Mouse (Mus musculus) hindbrain, postnatal 0 days (tissue): ENCODE data around the gene Krtap14. TPM values are rescaled to one million over a fixed set of nuclear protein-coding genes. Genes with fewer than 3 reads are reported as not detected.
A peak's percentile ranks its signal among the peaks of the same experiment; 100 is the strongest.

Experiments
- ATAC-seq: fragments of 200-750 bp; cut with Nextera tagmentation; 2 replicates; pipeline ENCODE4 v1.8.0; 2017; ENCODE audit warnings: mild to moderate bottlenecking, moderate TSS enrichment, moderate library complexity
- DNase-seq: peaks from one replicate; pipeline ENCODE4 v3.0.0-alpha.2; 2015; ENCODE audit warnings: low spot score
- H3K27ac ChIP-seq: fragments of 300-500 bp; sonication (generic); 2 replicates; pipeline ENCODE4 v1.5.1; 2014; ENCODE audit warnings: mild to moderate bottlenecking
- H3K27me3 ChIP-seq: fragments of 300-500 bp; sonication (generic); 2 replicates; pipeline ENCODE4 v1.6.1; 2014; ENCODE audit warnings: low read length, mixed read lengths; ENCODE audit not compliant: insufficient read depth
- H3K36me3 ChIP-seq: fragments of 300-500 bp; sonication (generic); 2 replicates; pipeline ENCODE4 v1.6.1; 2014; ENCODE audit warnings: low read length, mixed read lengths; ENCODE audit not compliant: insufficient read depth
- H3K4me1 ChIP-seq: fragments of 300-500 bp; sonication (generic); 2 replicates; pipeline ENCODE4 v1.6.1; 2014; ENCODE audit warnings: antibody characterized with exemption, low read length, mixed read lengths; ENCODE audit not compliant: insufficient read depth
- H3K4me2 ChIP-seq: fragments of 300-500 bp; sonication (generic); 2 replicates; pipeline ENCODE4 v1.6.1; 2014; ENCODE audit warnings: low read depth, mild to moderate bottlenecking, low read length, moderate library complexity, mixed read lengths
- H3K4me3 ChIP-seq: fragments of 300-500 bp; sonication (generic); 2 replicates; pipeline ENCODE4 v1.5.1; 2014; ENCODE audit warnings: low read length
- H3K9ac ChIP-seq: fragments of 300-500 bp; sonication (generic); replicated peaks from 2 replicates; pipeline ENCODE4 v1.6.1; 2014; ENCODE audit warnings: mild to moderate bottlenecking, low read length, moderate library complexity, mixed read lengths
- H3K9me3 ChIP-seq: fragments of 300-500 bp; sonication (generic); 2 replicates; pipeline ENCODE4 v1.6.1; 2016; ENCODE audit warnings: low read length, mixed read lengths
- CTCF ChIP-seq: IDR thresholded peaks from 2 replicates; pipeline ENCODE4 v1.5.1; 2016; ENCODE audit warnings: antibody characterized with exemption, control low read depth, low read depth
- WGBS: fragments of 180-500 bp; shearing (Covaris S2); extraction: QIAGEN DNeasy Blood & Tissue Kit; methylation state at CpG from one replicate; pipeline ENCODE4 v1.1.7; 2014; 5-methylcytosine and 5-hydroxymethylcytosine counted together
- polyA plus RNA-seq: library from polyadenylated mRNA; unstranded; fragments of >200 nt; fragmentation: Nextera tagmentation; extraction: Ambion mirVana; gene quantifications from 2 replicates; pipeline ENCODE4 v1.2.1, GENCODE M21; 2015
- total RNA-seq: library from RNA; depleted of rRNA; stranded (reverse); fragments of >200 nt; gene quantifications from 2 replicates; pipeline ENCODE4 v1.2.3, GENCODE M21; 2014; rRNA removed

Gene Krtap14
- total and polyA plus RNA-seq, 2 experiments from 2014 or later, result not detected

- WGBS, result 66% methylated on average over 3 of the region's 3 CpGs
- Histone ChIP-seq H3K4me1 (no peaks in the 10 kb centered on the region), H3K27ac (no peak overlapping the region), H3K4me3 (no peak overlapping the region), H3K4me2 (no peak overlapping the region), H3K9me3 (no peaks in the 10 kb centered on the region), H3K27me3 (no peaks in the 10 kb centered on the region), H3K9ac (no peak overlapping the region), H3K36me3 (no peaks in the 10 kb centered on the region)
- no peak for DNase-seq
- ATAC-seq, result no peak
- no peak for TF ChIP-seq CTCF
These were observed 1.0 kb upstream of the Krtap14 start for GRCm38 (mm10) chr16:88826978-88827377.

GRCm38 (mm10) chr16:88823736-88824135, 2.2 kb downstream of the Krtap14 start:
- peak; percentile 63 for TF ChIP-seq CTCF
- Histone ChIP-seq H3K27me3 (no peaks in the 10 kb centered on the region), H3K36me3 (no peaks in the 10 kb centered on the region), H3K9ac (no peak overlapping the region), H3K4me3 (no peak overlapping the region), H3K27ac (no peak overlapping the region), H3K4me1 (no peaks in the 10 kb centered on the region), H3K9me3 (no peaks in the 10 kb centered on the region), H3K4me2 (no peak overlapping the region)
- DNase-seq (peak; percentile 14), ATAC-seq (no peak)
- 77% methylated on average over 3 of the region's 3 CpGs for WGBS

- no peak for TF ChIP-seq CTCF
- DNase-seq, result no peak
These were observed 5.9 kb downstream of the Krtap14 start, which contains the start of gene Krtap15 for GRCm38 (mm10) chr16:88820066-88820465. Krtap15 (plus strand) TSS chr16:88820215.

GRCm38 (mm10) chr16:88811827-88812226, 14.1 kb downstream of the Krtap14 start, which contains the start of gene Gm20741:
Gm20741 (minus strand) TSS chr16:88812220.
- 62% methylated on average over 2 of the region's 2 CpGs for WGBS
- Histone ChIP-seq H3K4me2 (no peak within 1 kb of the TSS), H3K27ac (no peak within 1 kb of the TSS), H3K4me1 (no peaks in the 10 kb centered on the region), H3K9ac (no peak within 1 kb of the TSS), H3K36me3 (no peaks in the 10 kb centered on the region), H3K9me3 (no peaks in the 10 kb centered on the region), H3K4me3 (no peak within 1 kb of the TSS), H3K27me3 (no peaks in the 10 kb centered on the region)
- ATAC-seq (0 out of 2 replicates have a peak, but pooled peaks have one; percentile 24), DNase-seq (peak; percentile 27)
- TF ChIP-seq CTCF, result no peak

More at GRCm38 (mm10) chr16:88820066-88820465, 5.9 kb downstream of the Krtap14 start, which contains the start of gene Krtap15:
- H3K9ac ChIP-seq, result no peak within 1 kb of the TSS
- H3K4me2 ChIP-seq, result no peak within 1 kb of the TSS
- no peaks in the 10 kb centered on the region for H3K9me3 ChIP-seq
- no peak within 1 kb of the TSS for H3K4me3 ChIP-seq
- no peaks in the 10 kb centered on the region for H3K36me3 ChIP-seq
- ATAC-seq, result no peak
- H3K27me3 ChIP-seq, result no peaks in the 10 kb centered on the region
- 69% methylated on average over 3 of the region's 3 CpGs for WGBS
- no peaks in the 10 kb centered on the region for H3K4me1 ChIP-seq
- no peak within 1 kb of the TSS for H3K27ac ChIP-seq

- DNase-seq, result peak; percentile 8
These were observed 39.2 kb downstream of the Krtap14 start for GRCm38 (mm10) chr16:88786786-88787185.

GRCm38 (mm10) chr16:88777596-88777995, 48.3 kb downstream of the Krtap14 start, which contains the start of gene Gm5965:
Gm5965 (plus strand) TSS chr16:88777896.
- no peak within 1 kb of the TSS for H3K4me2 ChIP-seq
- H3K4me1 ChIP-seq, result no peaks in the 10 kb centered on the region
- DNase-seq, result no peak
- ATAC-seq, result no peak
- no peak within 1 kb of the TSS for H3K9ac ChIP-seq
- no peaks in the 10 kb centered on the region for H3K9me3 ChIP-seq
- TF ChIP-seq CTCF, result no peak
- no peaks in the 10 kb centered on the region for H3K27me3 ChIP-seq
- no peak within 1 kb of the TSS for H3K27ac ChIP-seq
- H3K36me3 ChIP-seq, result no peaks in the 10 kb centered on the region
- WGBS, result 94% methylated on average over 5 of the region's 6 CpGs
- H3K4me3 ChIP-seq, result no peak within 1 kb of the TSS

More at GRCm38 (mm10) chr16:88786786-88787185, 39.2 kb downstream of the Krtap14 start:
- no peak for ATAC-seq
- no peak for TF ChIP-seq CTCF
- Histone ChIP-seq H3K9me3 (no peaks in the 10 kb centered on the region), H3K27me3 (no peaks in the 10 kb centered on the region), H3K4me3 (no peak overlapping the region), H3K27ac (no peak overlapping the region), H3K4me2 (no peak overlapping the region), H3K4me1 (no peaks in the 10 kb centered on the region), H3K9ac (no peak overlapping the region), H3K36me3 (no peaks in the 10 kb centered on the region)
- WGBS, result 60% methylated on average over 2 of the region's 2 CpGs

- no peak for ATAC-seq
- Histone ChIP-seq H3K9ac (no peak within 1 kb of the TSS), H3K36me3 (no peaks in the 10 kb centered on the region), H3K27ac (no peak within 1 kb of the TSS), H3K9me3 (no peaks in the 10 kb centered on the region), H3K4me1 (no peaks in the 10 kb centered on the region), H3K4me3 (no peak within 1 kb of the TSS), H3K4me2 (no peak within 1 kb of the TSS), H3K27me3 (no peaks in the 10 kb centered on the region)
- 91% methylated on average over 2 of the region's 2 CpGs for WGBS
- DNase-seq, result no peak
- TF ChIP-seq CTCF, result no peak
These were observed 51.8 kb downstream of the Krtap14 start, which contains the start of gene 2310057N15Rik for GRCm38 (mm10) chr16:88774106-88774505. 2310057N15Rik (minus strand) TSS chr16:88774206.

Other genes with a start within 250 kb of the Krtap14 start
- gene Krtap24-1, start 213.9 kb downstream of the Krtap14 start, total RNA-seq, result not detected in 2 replicates
- gene Krtap24-1, start 213.9 kb downstream of the Krtap14 start, polyA plus RNA-seq, result not detected in 2 replicates
- gene 2310079G19Rik, start 198.5 kb downstream of the Krtap14 start, total RNA-seq, result not detected in 2 replicates
- gene 2310079G19Rik, start 198.5 kb downstream of the Krtap14 start, polyA plus RNA-seq, result not detected in 2 replicates
- not detected in 2 replicates for gene Krtap26-1, start 178.3 kb downstream of the Krtap14 start, total RNA-seq
- not detected in 2 replicates for gene Krtap26-1, start 178.3 kb downstream of the Krtap14 start, polyA plus RNA-seq
- gene Krtap27-1, start 154.5 kb downstream of the Krtap14 start, total RNA-seq, result not detected in 2 replicates
- gene Krtap27-1, start 154.5 kb downstream of the Krtap14 start, polyA plus RNA-seq, result not detected in 2 replicates
- gene 2310061N02Rik, start 118.2 kb downstream of the Krtap14 start, total RNA-seq, result not detected in 2 replicates
- gene 2310061N02Rik, start 118.2 kb downstream of the Krtap14 start, polyA plus RNA-seq, result not detected in 2 replicates
- not detected in 2 replicates for gene Krtap13-1, start 97.3 kb downstream of the Krtap14 start, total RNA-seq
- gene Krtap13-1, start 97.3 kb downstream of the Krtap14 start, polyA plus RNA-seq, result not detected in 2 replicates
- gene Krtap13, start 74.5 kb downstream of the Krtap14 start, total RNA-seq, result not detected in 2 replicates
- not detected in 2 replicates for gene Krtap13, start 74.5 kb downstream of the Krtap14 start, polyA plus RNA-seq
- not detected in 2 replicates for gene 2310034C09Rik, start 67.3 kb downstream of the Krtap14 start, total RNA-seq
- gene 2310034C09Rik, start 67.3 kb downstream of the Krtap14 start, polyA plus RNA-seq, result not detected in 2 replicates
- not detected in 2 replicates for gene 2310057N15Rik, start 51.9 kb downstream of the Krtap14 start, total RNA-seq
- gene 2310057N15Rik, start 51.9 kb downstream of the Krtap14 start, polyA plus RNA-seq, result not detected in 2 replicates
- gene Gm5965, start 48.2 kb downstream of the Krtap14 start, total RNA-seq, result not detected in 2 replicates
- gene Gm5965, start 48.2 kb downstream of the Krtap14 start, polyA plus RNA-seq, result not detected in 2 replicates
- gene Gm20741, start 13.9 kb downstream of the Krtap14 start, total RNA-seq, result not detected in 2 replicates
- not detected in 2 replicates for gene Gm20741, start 13.9 kb downstream of the Krtap14 start, polyA plus RNA-seq
- gene Krtap15, start 5.9 kb downstream of the Krtap14 start, total RNA-seq, result not detected in 2 replicates
- gene Krtap15, start 5.9 kb downstream of the Krtap14 start, polyA plus RNA-seq, result not detected in 2 replicates
- gene Krtap19-1, start 43.3 kb upstream of the Krtap14 start, total RNA-seq, result not detected in 2 replicates
- not detected in 2 replicates for gene Krtap19-1, start 43.3 kb upstream of the Krtap14 start, polyA plus RNA-seq
- gene Krtap19-2, start 48.1 kb upstream of the Krtap14 start, total RNA-seq, result not detected in 2 replicates
- not detected in 2 replicates for gene Krtap19-2, start 48.1 kb upstream of the Krtap14 start, polyA plus RNA-seq
- not detected in 2 replicates for gene Krtap19-3, start 51.9 kb upstream of the Krtap14 start, total RNA-seq
- gene Krtap19-3, start 51.9 kb upstream of the Krtap14 start, polyA plus RNA-seq, result not detected in 2 replicates
- not detected in 2 replicates for gene Krtap19-4, start 58.9 kb upstream of the Krtap14 start, total RNA-seq
- gene Krtap19-4, start 58.9 kb upstream of the Krtap14 start, polyA plus RNA-seq, result not detected in 2 replicates
- gene Krtap19-5, start 70.3 kb upstream of the Krtap14 start, total RNA-seq, result not detected in 2 replicates
- gene Krtap19-5, start 70.3 kb upstream of the Krtap14 start, polyA plus RNA-seq, result not detected in 2 replicates
- not detected in 2 replicates for gene Krtap19-9b, start 106.1 kb upstream of the Krtap14 start, total RNA-seq
- not detected in 2 replicates for gene Krtap19-9b, start 106.1 kb upstream of the Krtap14 start, polyA plus RNA-seq
- not detected in 2 replicates for gene Krtap16-3, start 136.7 kb upstream of the Krtap14 start, total RNA-seq
- not detected in 2 replicates for gene Krtap16-3, start 136.7 kb upstream of the Krtap14 start, polyA plus RNA-seq
- gene Krtap22-2, start 184.6 kb upstream of the Krtap14 start, total RNA-seq, result not detected in 2 replicates
- gene Krtap22-2, start 184.6 kb upstream of the Krtap14 start, polyA plus RNA-seq, result not detected in 2 replicates
- gene Gm10229, start 189.1 kb upstream of the Krtap14 start, total RNA-seq, result not detected in 2 replicates
- gene Gm10229, start 189.1 kb upstream of the Krtap14 start, polyA plus RNA-seq, result not detected in 2 replicates
- gene Krtap6-1, start 205.6 kb upstream of the Krtap14 start, total RNA-seq, result not detected in 2 replicates
- not detected in 2 replicates for gene Krtap6-1, start 205.6 kb upstream of the Krtap14 start, polyA plus RNA-seq
- not detected in 2 replicates for gene Gm10228, start 215.3 kb upstream of the Krtap14 start, total RNA-seq
- gene Gm10228, start 215.3 kb upstream of the Krtap14 start, polyA plus RNA-seq, result not detected in 2 replicates
- gene Krtap6-5, start 221.7 kb upstream of the Krtap14 start, total RNA-seq, result not detected in 2 replicates
- not detected in 2 replicates for gene Krtap6-5, start 221.7 kb upstream of the Krtap14 start, polyA plus RNA-seq
- gene 1110025L11Rik, start 237.9 kb upstream of the Krtap14 start, total RNA-seq, result not detected in 2 replicates
- not detected in 2 replicates for gene 1110025L11Rik, start 237.9 kb upstream of the Krtap14 start, polyA plus RNA-seq